Comparison of ENCODE assay signal across 8 mouse cellular contexts in genomic region chr11:115765103-115765606, GRCm38 (mm10). TPM values are rescaled to one million over a fixed set of nuclear protein-coding genes. Genes with fewer than 3 reads are reported as not detected.
DNase-seq lines count a peak whose midpoint lies in the region; ATAC-seq lines count a peak whose summit lies in the region.

Gene Tmem94, plus strand, starts transcription at chr11:115765433.

- peak within 1 kb of the TSS; percentile 71 for H3K4me2 ChIP-seq in intestine, embryonic 14.5 days (ENCODE audit: low read length)

- peak within 1 kb of the TSS; percentile 96 for H3K9ac ChIP-seq in intestine, embryonic 14.5 days (ENCODE audit: low read length)

- H3K4me3 ChIP-seq in intestine, embryonic 14.5 days (ENCODE audit: low read depth, low read length) = peak within 1 kb of the TSS; percentile 96

- H3K36me3 ChIP-seq in intestine, embryonic 14.5 days (ENCODE audit: control insufficient read depth, insufficient read depth, low read length) = no peaks in the 10 kb centered on the region

- WGBS in intestine, embryonic 14.5 days = under 1% methylated on average over 32 of the region's 32 CpGs

- intact Hi-C loops in left cerebral cortex, postnatal 14 days (cut with DNase I) = no loop called here

- no peaks in the 10 kb centered on the region for H3K9me3 ChIP-seq in intestine, embryonic 14.5 days (ENCODE audit: control insufficient read depth, low read length)

- peak; percentile 95 to 97 for DNase-seq in adrenal gland, adult 18-20 months (ENCODE audit: low spot score in 2 of 2)
- DNase-seq in embryo, embryonic 11 days = peak; percentile 98
- peak; percentile 95 for DNase-seq in gastrocnemius, postnatal 25 days
- DNase-seq in intestine, embryonic 14.5 days (ENCODE audit: low spot score) = peak; percentile 100
- DNase-seq in left cerebral cortex, postnatal 14 days (ENCODE audit: low spot score in 2 of 2) = peak; percentile 98
- peak; percentile 99 for DNase-seq in mesoderm, embryonic 11.5 days (ENCODE audit: low read depth, low spot score)
- DNase-seq in right cerebral cortex, postnatal 36 days (ENCODE audit: low spot score in 2 of 2) = peak; percentile 92 to 93
- peak; percentile 98 for DNase-seq in yolk sac, embryonic 10.5 days (ENCODE audit: low spot score)

- ATAC-seq in intestine, embryonic 14.5 days (replicated peaks; ENCODE audit: low FRiP score, low TSS enrichment, low read depth) = peak; percentile 97

- H3K4me1 ChIP-seq in intestine, embryonic 14.5 days (replicated peaks; ENCODE audit: control insufficient read depth, insufficient read depth, low read length) = peaks cover 8% of the 10 kb centered on the region

- peak within 1 kb of the TSS; percentile 85 for H3K27ac ChIP-seq in intestine, embryonic 14.5 days (ENCODE audit: low read depth)

- H3K27me3 ChIP-seq in intestine, embryonic 14.5 days (replicated peaks; ENCODE audit: control insufficient read depth, insufficient read depth, low read length) = no peaks in the 10 kb centered on the region

RNA-seq across cellular contexts. Expression of gene Tmem94, which starts in this region (rescaled TPM):
- 10 to 100 TPM; 57.3 to 70.3 TPM for total RNA-seq in adrenal gland, adult 18-20 months (2021)
- 10 to 100 TPM; 68.5 to 72.2 TPM for total RNA-seq in gastrocnemius, postnatal 25 days (2021)
- 14.6 and 15.7 TPM in 2 replicates for polyA plus RNA-seq in intestine, embryonic 14.5 days (2014; fragmentation: Nextera tagmentation; extraction: Ambion mirVana)
- total RNA-seq in left cerebral cortex, postnatal 14 days (2021) = 10 to 100 TPM; 48.1 to 51.4 TPM

Comparison
In these comparisons a context has a peak if more than half of its experiments do, and no peak if none do; other contexts are left out.
1. Peak in every context shown above with its lines: DNase-seq, ATAC-seq, H3K4me3 ChIP-seq and H3K27ac ChIP-seq.